10 mouse cellular contexts compared by ENCODE assay signal in the genomic region with DNA sequence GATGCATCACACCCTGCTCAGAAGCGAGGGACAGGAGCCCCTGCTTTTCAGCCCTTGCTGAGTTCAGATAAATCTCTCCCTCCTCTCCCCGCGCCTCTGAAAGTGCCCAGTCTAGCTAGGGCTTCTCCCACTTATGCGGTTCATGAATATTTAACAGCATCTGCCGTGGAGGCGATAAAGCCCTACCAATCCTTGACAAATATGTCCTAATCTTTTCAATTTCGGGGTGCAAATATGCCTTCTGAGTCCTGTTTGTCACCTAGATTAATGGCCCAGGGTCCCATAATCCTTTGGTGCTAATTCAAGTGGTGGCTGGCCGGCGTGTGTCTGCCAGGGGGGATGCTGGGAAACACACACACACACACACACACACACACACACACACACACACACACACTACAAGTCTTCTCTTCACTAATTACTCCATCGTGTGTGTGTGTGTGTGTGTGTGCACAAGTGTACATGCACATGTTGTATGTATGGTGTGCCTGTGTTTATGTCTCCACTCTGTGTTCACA.
DNase-seq lines count a peak whose midpoint lies in the region; ATAC-seq and TF ChIP-seq lines count a peak whose summit lies in the region.
"Had no signal": no experiment of that assay in that cellular context is flagged by ENCODE, and none has a peak within 500 bp of the region (broad histone marks: within the 10 kb centered on the region; RNA-seq: fewer than 3 reads in every experiment).

No protein-coding gene starts in this region.

- no peak overlapping the region for H3K4me3 ChIP-seq in forebrain, embryonic 10.5 days
- no peak overlapping the region for H3K4me3 ChIP-seq in forebrain, embryonic 11.5 days (ENCODE audit: low read depth, low read length)
- H3K4me3 ChIP-seq in hindbrain, embryonic 14.5 days (replicated peaks; ENCODE audit: low read length): no peak overlapping the region
- no peak overlapping the region for H3K4me3 ChIP-seq in lung, postnatal 0 days (ENCODE audit: low read depth, low read length)
- H3K4me3 ChIP-seq: heart, adult 2 months had no signal

- no peak for TF ChIP-seq CTCF in lung, postnatal 0 days (IDR thresholded peaks at IDR 0.05)

- 50% methylated on average over 10 of the region's 10 CpGs for WGBS in forebrain, embryonic 10.5 days
- WGBS in forebrain, embryonic 11.5 days: 41% methylated on average over 10 of the region's 10 CpGs
- WGBS in hindbrain, embryonic 14.5 days: 21% methylated on average over 10 of the region's 10 CpGs
- WGBS in lung, postnatal 0 days: 40% methylated on average over 10 of the region's 10 CpGs

- peaks cover 7% of the 10 kb centered on the region; the same call in 1 of the 2 replicates for H3K27me3 ChIP-seq in forebrain, embryonic 10.5 days (ENCODE audit: poor library complexity, severe bottlenecking)
- no peaks in the 10 kb centered on the region for H3K27me3 ChIP-seq in forebrain, embryonic 11.5 days (ENCODE audit: control insufficient read depth, insufficient read depth, low read length)
- no peaks in the 10 kb centered on the region for H3K27me3 ChIP-seq in hindbrain, embryonic 14.5 days (ENCODE audit: control insufficient read depth, insufficient read depth, low read length)
- H3K27me3 ChIP-seq in lung, postnatal 0 days (replicated peaks; ENCODE audit: insufficient read depth, low read length): no peaks in the 10 kb centered on the region

- DNase-seq in forebrain, embryonic 10.5 days (ENCODE audit: extremely low spot score, low spot score): no peak
- no peak for DNase-seq in forebrain, embryonic 11.5 days (ENCODE audit: low spot score)
- DNase-seq in hindbrain, embryonic 14.5 days (ENCODE audit: low spot score): peak; percentile 64
- DNase-seq in left cerebral cortex, postnatal 36 days (ENCODE audit: low spot score in 2 of 2): peak; percentile 25 to 26
- DNase-seq in right cerebral cortex, postnatal 10 days (ENCODE audit: low spot score in 2 of 2): peak; percentile 41 to 60
- DNase-seq in lung, postnatal 0 days (ENCODE audit: low spot score): no peak
- DNase-seq: cerebellum, adult 9-11 months; heart, adult 2 months had no signal

- peaks cover 15% of the 10 kb centered on the region for H3K4me1 ChIP-seq in forebrain, embryonic 10.5 days
- H3K4me1 ChIP-seq in forebrain, embryonic 11.5 days (replicated peaks; ENCODE audit: control insufficient read depth, insufficient read depth, low read length): no peaks in the 10 kb centered on the region
- peaks cover 15% of the 10 kb centered on the region for H3K4me1 ChIP-seq in hindbrain, embryonic 14.5 days (replicated peaks; ENCODE audit: control insufficient read depth, insufficient read depth, low read length)
- H3K4me1 ChIP-seq in lung, postnatal 0 days (ENCODE audit: insufficient read depth, low read depth, low read length): no peaks in the 10 kb centered on the region

- H3K27ac ChIP-seq in forebrain, embryonic 10.5 days: peak overlapping the region; percentile 64; the same call in 1 of the 2 replicates
- H3K27ac ChIP-seq in forebrain, embryonic 11.5 days (ENCODE audit: low read depth, low read length): no peak overlapping the region
- peak overlapping the region; percentile 68 for H3K27ac ChIP-seq in hindbrain, embryonic 14.5 days
- H3K27ac ChIP-seq in lung, postnatal 0 days (ENCODE audit: low read length): no peak overlapping the region
- H3K27ac ChIP-seq: heart, adult 2 months had no signal

- ATAC-seq in forebrain, embryonic 11.5 days (replicated peaks; ENCODE audit: low FRiP score): no peak
- ATAC-seq in hindbrain, embryonic 14.5 days (ENCODE audit: low FRiP score): peak; percentile 70
- ATAC-seq in megakaryocyte, adult 5-6 weeks (ENCODE audit: poor library complexity, severe bottlenecking): no peak
- no peak for ATAC-seq in lung, postnatal 0 days
- ATAC-seq in inflammation-experienced regulatory T-cells, adult 6 months: no peak

- no peak overlapping the region for H3K9ac ChIP-seq in forebrain, embryonic 11.5 days (ENCODE audit: low read length)
- H3K9ac ChIP-seq in hindbrain, embryonic 14.5 days: peak overlapping the region; percentile 28; the same call in 1 of the 2 replicates
- no peak overlapping the region for H3K9ac ChIP-seq in lung, postnatal 0 days (replicated peaks; ENCODE audit: low read depth)

- no peak for TF ChIP-seq EP300 in lung, postnatal 0 days (IDR thresholded peaks at IDR 0.05)

- no peak overlapping the region for H3K4me2 ChIP-seq in forebrain, embryonic 11.5 days (ENCODE audit: low read depth, low read length, severe bottlenecking)
- H3K4me2 ChIP-seq in hindbrain, embryonic 14.5 days (replicated peaks): no peak overlapping the region
- H3K4me2 ChIP-seq in lung, postnatal 0 days (replicated peaks; ENCODE audit: low read depth, low read length): no peak overlapping the region

- H3K36me3 ChIP-seq in forebrain, embryonic 10.5 days (replicated peaks): no peaks in the 10 kb centered on the region
- no peaks in the 10 kb centered on the region for H3K36me3 ChIP-seq in forebrain, embryonic 11.5 days (ENCODE audit: control insufficient read depth, insufficient read depth, low read length)
- no peaks in the 10 kb centered on the region for H3K36me3 ChIP-seq in hindbrain, embryonic 14.5 days (replicated peaks; ENCODE audit: control insufficient read depth, insufficient read depth)
- no peaks in the 10 kb centered on the region for H3K36me3 ChIP-seq in lung, postnatal 0 days (ENCODE audit: insufficient read depth, low read length)

- H3K9me3 ChIP-seq in forebrain, embryonic 10.5 days: no peaks in the 10 kb centered on the region
- no peaks in the 10 kb centered on the region for H3K9me3 ChIP-seq in forebrain, embryonic 11.5 days (ENCODE audit: control insufficient read depth, low read length)
- H3K9me3 ChIP-seq in hindbrain, embryonic 14.5 days (ENCODE audit: control insufficient read depth, low read length): no peaks in the 10 kb centered on the region
- no peaks in the 10 kb centered on the region for H3K9me3 ChIP-seq in lung, postnatal 0 days (ENCODE audit: low read length)

- intact Hi-C loops in left cerebral cortex, postnatal 36 days (cut with DNase I): no loop called here

Comparison
In these comparisons a context has a peak if more than half of its experiments do, and no peak if none do; other contexts are left out.
1. H3K27ac ChIP-seq: peak in forebrain, embryonic 10.5 days (single experiment) and hindbrain, embryonic 14.5 days (single experiment); none in forebrain, embryonic 11.5 days (single experiment) and lung, postnatal 0 days (single experiment).
2. DNase-seq: peak in hindbrain, embryonic 14.5 days (single experiment), left cerebral cortex, postnatal 36 days (2 of 2) and right cerebral cortex, postnatal 10 days (2 of 2); none in forebrain, embryonic 10.5 days (single experiment), forebrain, embryonic 11.5 days (single experiment) and lung, postnatal 0 days (single experiment).